Mouse (Mus musculus): ENCODE results near the gene Rimbp3. TPM values are rescaled to one million over a fixed set of nuclear protein-coding genes. Genes with fewer than 3 reads are reported as not detected.

Gene Rimbp3
- total and polyA plus RNA-seq, 3 experiments = 0.35 to 0.62 TPM; not detected in 1

- TF ChIP-seq SIN3A (IDR thresholded peaks at IDR 0.05; ENCODE audit: low read length) (no peak), HCFC1 (IDR thresholded peaks at IDR 0.05; ENCODE audit: low read depth, low read length) (no peak), JUND (IDR thresholded peaks at IDR 0.05; ENCODE audit: low read depth, low read length) (no peak), NELFE (IDR thresholded peaks at IDR 0.05; ENCODE audit: low read depth, low read length) (no peak), ZKSCAN1 (IDR thresholded peaks at IDR 0.05; ENCODE audit: low read depth, low read length) (no peak; the same call in 1 of the 2 replicates), ELF1 (IDR thresholded peaks at IDR 0.05; ENCODE audit: low read depth, low read length) (no peak), MAFK (IDR thresholded peaks at IDR 0.05; ENCODE audit: borderline replicate concordance, low read depth, low read length) (no peak), USF1 (IDR thresholded peaks at IDR 0.05; ENCODE audit: low read depth, low read length) (no peak)
Measured at GRCm38 (mm10) chr16:17201977-17202376, 6.4 kb upstream of the Rimbp3 start (continued).

GRCm38 (mm10) chr16:17202549-17202948 lies 5.9 kb upstream of the Rimbp3 start, which contains the start of gene Ube2l3:
Gene Ube2l3 (minus strand): TSS chr16:17202649.
- peaks cover 3 to 22% of the 10 kb centered on the region in 2 experiments for H3K36me3 ChIP-seq (ENCODE audit: control insufficient read depth in 1 of 2, insufficient read depth in 2 of 2, low read length in 2 of 2)
- H3K79me2 ChIP-seq (ENCODE audit: control insufficient read depth, insufficient read depth, low read length, poor library complexity) = peaks cover 33% of the 10 kb centered on the region
- DNase-seq (ENCODE audit: low read depth, low spot score) = no peak
- TF ChIP-seq ETS1 (IDR thresholded peaks at IDR 0.05; ENCODE audit: low read depth, low read length) (no peak), GABPA (IDR thresholded peaks at IDR 0.05; ENCODE audit: low read depth, low read length) (no peak), GATA1 (IDR thresholded peaks at IDR 0.05; ENCODE audit: low read depth, low read length) (no peak), TCF12 (IDR thresholded peaks at IDR 0.05; ENCODE audit: low read depth, low read length) (no peak), POLR2A (IDR thresholded peaks at IDR 0.05; ENCODE audit: control insufficient read depth in 1 of 2, insufficient read depth in 1 of 2, low read depth in 1 of 2, low read length in 2 of 2, poor library complexity in 1 of 2) (no peak), ZKSCAN1 (IDR thresholded peaks at IDR 0.05; ENCODE audit: low read depth, low read length) (no peak), KAT2A (conservative IDR thresholded peaks at IDR 0.05; ENCODE audit: low read depth, low read length) (no peak), TBP (IDR thresholded peaks at IDR 0.05; ENCODE audit: low read depth, low read length) (no peak), POLR2AphosphoS2 (IDR thresholded peaks at IDR 0.05; ENCODE audit: low read length) (no peak), USF1 (IDR thresholded peaks at IDR 0.05; ENCODE audit: low read depth, low read length) (no peak), HCFC1 (IDR thresholded peaks at IDR 0.05; ENCODE audit: low read depth, low read length) (no peak)
- H3K4me3 ChIP-seq (ENCODE audit: control insufficient read depth in 1 of 2, insufficient read depth in 1 of 2, low read depth in 2 of 2, low read length in 2 of 2) = peak within 1 kb of the TSS; percentile 85
- H3K9ac ChIP-seq (ENCODE audit: control insufficient read depth, low read depth, low read length, poor library complexity, severe bottlenecking) = peak within 1 kb of the TSS; percentile 95
- H3K9me3 ChIP-seq (replicated peaks; ENCODE audit: insufficient read depth, low read length) = no peaks in the 10 kb centered on the region
- peak within 1 kb of the TSS; percentile 29 for H3K27ac ChIP-seq (ENCODE audit: control insufficient read depth, low read depth, low read length)
- H3K4me1 ChIP-seq (ENCODE audit: control insufficient read depth in 1 of 2, insufficient read depth in 2 of 2, low read length in 2 of 2) = peaks cover 9 to 18% of the 10 kb centered on the region in 2 experiments
- no peaks in the 10 kb centered on the region for H3K27me3 ChIP-seq (ENCODE audit: control insufficient read depth in 1 of 2, insufficient read depth in 2 of 2, low read length in 2 of 2)

GRCm38 (mm10) chr16:17204990-17205389 lies 3.4 kb upstream of the Rimbp3 start:
- Histone ChIP-seq H3K79me2 (ENCODE audit: control insufficient read depth, insufficient read depth, low read length, poor library complexity) (peaks cover 17% of the 10 kb centered on the region), H3K27ac (ENCODE audit: control insufficient read depth, low read depth, low read length) (no peak overlapping the region), H3K9ac (ENCODE audit: control insufficient read depth, low read depth, low read length, poor library complexity, severe bottlenecking) (peak overlapping the region; percentile 22; the same call in 1 of the 2 replicates), H3K27me3 (ENCODE audit: control insufficient read depth in 1 of 2, insufficient read depth in 2 of 2, low read length in 2 of 2) (no peaks in the 10 kb centered on the region), H3K9me3 (replicated peaks; ENCODE audit: insufficient read depth, low read length) (no peaks in the 10 kb centered on the region), H3K4me3 (ENCODE audit: control insufficient read depth in 1 of 2, insufficient read depth in 1 of 2, low read depth in 2 of 2, low read length in 2 of 2) (peak overlapping the region; percentile 18 to 33; a peak in 2 of 4 replicates), H3K4me1 (ENCODE audit: control insufficient read depth in 1 of 2, insufficient read depth in 2 of 2, low read length in 2 of 2) (peaks cover 8 to 12% of the 10 kb centered on the region in 2 experiments; a peak in 3 of 4 replicates), H3K36me3 (ENCODE audit: control insufficient read depth in 1 of 2, insufficient read depth in 2 of 2, low read length in 2 of 2) (peaks cover 0 to 6% of the 10 kb centered on the region in 2 experiments; a peak in 2 of 4 replicates)
- DNase-seq (ENCODE audit: low read depth, low spot score) = peak; percentile 82
- TF ChIP-seq SMC3 (IDR thresholded peaks at IDR 0.05; ENCODE audit: low read depth, low read length) (peak; percentile 81), MYC (IDR thresholded peaks at IDR 0.05; ENCODE audit: low read depth, low read length) (no peak), CHD2 (IDR thresholded peaks at IDR 0.05; ENCODE audit: low read length) (no peak), CTCF (IDR thresholded peaks at IDR 0.05 in 2 of 3, conservative IDR thresholded peaks at IDR 0.05 in 1 of 3; ENCODE audit: control insufficient read depth in 1 of 3, insufficient read depth in 1 of 3, low read depth in 2 of 3, low read length in 3 of 3, poor library complexity in 1 of 3, severe bottlenecking in 1 of 3) (peak; percentile 45 to 83 (median 64); a peak in 5 of 6 replicates), RAD21 (IDR thresholded peaks at IDR 0.05; ENCODE audit: low read depth, low read length) (peak; percentile 72), HCFC1 (IDR thresholded peaks at IDR 0.05; ENCODE audit: low read depth, low read length) (no peak; the same call in 1 of the 2 replicates), E2F4 (IDR thresholded peaks at IDR 0.05; ENCODE audit: borderline replicate concordance, low read depth, low read length) (no peak), ZC3H11A (IDR thresholded peaks at IDR 0.05; ENCODE audit: low read depth, low read length) (peak; percentile 85), JUND (IDR thresholded peaks at IDR 0.05; ENCODE audit: low read depth, low read length) (no peak), BHLHE40 (IDR thresholded peaks at IDR 0.05; ENCODE audit: borderline replicate concordance, low read depth, low read length) (no peak), ZNF384 (IDR thresholded peaks at IDR 0.05; ENCODE audit: low read depth, low read length) (peak; percentile 73)
